ENCODE assay signal across 24 mouse cellular contexts in the genomic region with DNA sequence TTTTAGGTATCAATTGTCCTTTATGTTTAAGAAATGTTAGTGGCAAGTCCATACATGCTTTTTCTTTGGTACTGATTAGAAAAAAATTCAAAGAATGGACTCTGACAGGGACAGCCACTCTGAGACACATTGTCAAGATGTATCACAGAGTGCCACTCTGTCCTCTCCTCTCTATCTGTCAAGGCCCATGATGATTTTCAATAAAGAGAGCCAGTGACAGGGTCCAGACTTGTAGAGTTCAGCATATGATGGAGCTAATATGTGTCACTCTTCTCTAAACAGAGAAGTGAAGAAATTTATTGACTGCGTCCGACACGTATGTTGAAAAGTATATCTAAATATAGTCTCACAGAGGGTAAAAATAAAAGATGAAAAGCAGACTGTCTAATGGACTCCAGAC.
"Had no signal": no experiment of that assay in that cellular context is flagged by ENCODE, and none has a peak within 500 bp of the region (broad histone marks: within the 10 kb centered on the region; RNA-seq: fewer than 3 reads in every experiment).

No protein-coding gene starts in this region.

- H3K9ac ChIP-seq: forebrain, embryonic 15.5 days; forebrain, postnatal 0 days; heart, embryonic 13.5 days; hindbrain, embryonic 13.5 days; hindbrain, embryonic 15.5 days; kidney, embryonic 15.5 days; limb, embryonic 13.5 days; limb, embryonic 15.5 days had no signal

- H3K4me1 ChIP-seq: forebrain, embryonic 15.5 days; hindbrain, embryonic 13.5 days; hindbrain, embryonic 15.5 days; kidney, embryonic 15.5 days; limb, embryonic 13.5 days; limb, embryonic 15.5 days had no signal

- H3K27me3 ChIP-seq: forebrain, embryonic 15.5 days; heart, embryonic 13.5 days; hindbrain, embryonic 13.5 days; hindbrain, embryonic 15.5 days; kidney, embryonic 15.5 days; limb, embryonic 13.5 days; limb, embryonic 15.5 days had no signal

- DNase-seq: forebrain, postnatal 0 days; gastrocnemius, postnatal 14 days; gastrocnemius, postnatal 36 days; heart, adult 11 months; heart, postnatal 14 days; kidney, adult 11 months; kidney, adult 2 months; kidney, adult 9 months; kidney, postnatal 14 days; kidney, postnatal 36 days; layer of hippocampus, adult 9-11 months; layer of hippocampus, postnatal 36 days; left cerebral cortex, postnatal 4 days had no signal

- H3K27ac ChIP-seq: forebrain, embryonic 15.5 days; heart, embryonic 10.5 days; hindbrain, embryonic 13.5 days; hindbrain, embryonic 15.5 days; hindbrain, postnatal 0 days; kidney, embryonic 15.5 days; kidney, postnatal 0 days; limb, embryonic 13.5 days; limb, embryonic 15.5 days had no signal

- H3K4me2 ChIP-seq: forebrain, embryonic 15.5 days; heart, embryonic 13.5 days; hindbrain, embryonic 13.5 days; hindbrain, embryonic 15.5 days; kidney, embryonic 15.5 days; limb, embryonic 13.5 days; limb, embryonic 15.5 days had no signal

- H3K4me3 ChIP-seq: forebrain, embryonic 15.5 days; heart, embryonic 10.5 days; heart, embryonic 13.5 days; hindbrain, embryonic 13.5 days; hindbrain, embryonic 15.5 days; kidney, embryonic 15.5 days; limb, embryonic 13.5 days; limb, embryonic 15.5 days had no signal

- ATAC-seq: forebrain, embryonic 15.5 days; forebrain, postnatal 0 days; hindbrain, postnatal 0 days; intestine, embryonic 16.5 days had no signal

- H3K36me3 ChIP-seq: forebrain, embryonic 15.5 days; heart, embryonic 10.5 days; heart, embryonic 13.5 days; hindbrain, embryonic 13.5 days; hindbrain, embryonic 15.5 days; kidney, embryonic 15.5 days; limb, embryonic 13.5 days; limb, embryonic 15.5 days had no signal

- H3K9me3 ChIP-seq: forebrain, embryonic 15.5 days; heart, embryonic 10.5 days; heart, embryonic 13.5 days; hindbrain, embryonic 13.5 days; hindbrain, embryonic 15.5 days; kidney, embryonic 15.5 days; limb, embryonic 13.5 days; limb, embryonic 15.5 days had no signal
